Mouse (Mus musculus) G1E (cell line): ENCODE measurements around the gene Tll2. TPM values are rescaled to one million over a fixed set of nuclear protein-coding genes. Genes with fewer than 3 reads are reported as not detected.
A peak's percentile ranks its signal among the peaks of the same experiment; 100 is the strongest.

ENCODE experiments used
- ATAC-seq: 2 replicates; pipeline ENCODE4 v1.8.0; 2016; ENCODE audit warnings: mild to moderate bottlenecking; ENCODE audit not compliant: insufficient number of reproducible peaks, poor library complexity, low FRiP score, severe bottlenecking; ENCODE audit errors: extremely low read depth
- DNase-seq: peaks from one replicate; pipeline ENCODE4 v3.0.0; 2012; ENCODE audit warnings: low spot score
- H3K27me3 ChIP-seq: 2 replicates; pipeline ENCODE4 v1.6.1; 2012; ENCODE audit warnings: mild to moderate bottlenecking, low read length, inconsistent platforms; ENCODE audit not compliant: insufficient read depth
- H3K36me3 ChIP-seq: replicated peaks from 2 replicates; pipeline ENCODE3; 2012; ENCODE audit warnings: mild to moderate bottlenecking, inconsistent platforms
- H3K4me1 ChIP-seq: 2 replicates; pipeline ENCODE4 v1.6.1; 2012; ENCODE audit warnings: low read depth, low read length, inconsistent platforms, mixed read lengths; ENCODE audit not compliant: insufficient read depth
- H3K4me3 ChIP-seq: 2 replicates; pipeline ENCODE4 v1.5.1; 2012; ENCODE audit warnings: low read depth, mild to moderate bottlenecking, inconsistent platforms, low read length, moderate library complexity, mixed read lengths
- H3K9me3 ChIP-seq: replicated peaks from 2 replicates; pipeline ENCODE4 v1.6.1; 2012; ENCODE audit warnings: inconsistent platforms
- CTCF ChIP-seq: IDR thresholded peaks from 2 replicates; pipeline ENCODE4 v1.5.1; 2012; ENCODE audit warnings: low read depth, low read length, inconsistent platforms, mixed read lengths
- GATA1 ChIP-seq: IDR thresholded peaks from 2 replicates; pipeline ENCODE4 v1.6.1; 2012; ENCODE audit warnings: borderline replicate concordance, low read length, inconsistent platforms, mixed read lengths
- GATA2 ChIP-seq: IDR thresholded peaks from 2 replicates; pipeline ENCODE4 v1.6.1; 2012; ENCODE audit warnings: low read depth, low read length, inconsistent platforms, borderline replicate concordance
- POLR2AphosphoS5 ChIP-seq: IDR thresholded peaks from 2 replicates; pipeline ENCODE4 v1.6.1; 2012; ENCODE audit warnings: low read depth, low read length, inconsistent platforms; ENCODE audit not compliant: insufficient replicate concordance
- TAL1 ChIP-seq: conservative IDR thresholded peaks from 2 replicates; pipeline ENCODE4 v1.6.1; 2012; ENCODE audit warnings: low read depth, low read length, inconsistent platforms, mixed read lengths
- polyA plus RNA-seq: library from polyadenylated mRNA; stranded (reverse); fragments of >175 nt; gene quantifications from 2 replicates; pipeline ENCODE4 v1.2.3, GENCODE M21; 2012
- total RNA-seq, 2 experiments: library from RNA; stranded (forward) in 1 of 2; stranded (reverse) in 1 of 2; fragments of 200-1000 nt in 1 of 2; fragments of >200 nt in 1 of 2; fragmentation: Nextera tagmentation in 1 of 2; gene quantifications; 2 replicates each; pipeline ENCODE4 v1.2.3; 2014 to 2017

Gene Tll2
- total and polyA plus RNA-seq, 3 experiments = not detected

GRCm38 (mm10) chr19:41073746-41074455 lies 132.7 kb downstream of the Tll2 start:
- H3K9me3 ChIP-seq = no peaks in the 10 kb centered on the region
- H3K27me3 ChIP-seq = peaks cover 2% of the 10 kb centered on the region
- H3K4me1 ChIP-seq = no peaks in the 10 kb centered on the region
- H3K4me3 ChIP-seq = no peak overlapping the region
- H3K36me3 ChIP-seq = no peaks in the 10 kb centered on the region
- DNase-seq (no peak), ATAC-seq (no peak)
- TF ChIP-seq CTCF (no peak), TAL1 (no peak), GATA1 (no peak), POLR2AphosphoS5 (no peak), GATA2 (no peak)

GRCm38 (mm10) chr19:41071500-41071899 lies 135.1 kb downstream of the Tll2 start:
- H3K27me3 ChIP-seq = peaks cover 3% of the 10 kb centered on the region
- no peak overlapping the region for H3K4me3 ChIP-seq
- DNase-seq = peak; percentile 47
- H3K9me3 ChIP-seq = no peaks in the 10 kb centered on the region
- no peaks in the 10 kb centered on the region for H3K36me3 ChIP-seq
- no peaks in the 10 kb centered on the region for H3K4me1 ChIP-seq
- TF ChIP-seq TAL1 (no peak), CTCF (peak; percentile 94), GATA1 (no peak)
- ATAC-seq = 0 out of 2 replicates have a peak, but pooled peaks have one; percentile 4

- Histone ChIP-seq H3K36me3 (no peaks in the 10 kb centered on the region), H3K9me3 (no peaks in the 10 kb centered on the region), H3K4me1 (no peaks in the 10 kb centered on the region), H3K4me3 (no peak overlapping the region), H3K27me3 (peaks cover 2% of the 10 kb centered on the region; the same call in 1 of the 2 replicates)
- ATAC-seq = no peak
- TF ChIP-seq CTCF (no peak), GATA2 (no peak), TAL1 (no peak), POLR2AphosphoS5 (no peak), GATA1 (no peak)
- DNase-seq = no peak
Measured at GRCm38 (mm10) chr19:41054702-41055101, 151.9 kb downstream of the Tll2 start.

GRCm38 (mm10) chr19:41053530-41053929 lies 153.1 kb downstream of the Tll2 start:
- no peak for TF ChIP-seq TAL1
- peak; percentile 33; the same call in 1 of the 2 replicates for TF ChIP-seq CTCF
- TF ChIP-seq POLR2AphosphoS5 = no peak
- no peak for TF ChIP-seq GATA1
- TF ChIP-seq GATA2 = no peak
- Histone ChIP-seq H3K9me3 (no peaks in the 10 kb centered on the region), H3K36me3 (no peaks in the 10 kb centered on the region), H3K4me1 (no peaks in the 10 kb centered on the region), H3K27me3 (peaks cover 2% of the 10 kb centered on the region; the same call in 1 of the 2 replicates), H3K4me3 (no peak overlapping the region)
- DNase-seq (peak; percentile 19), ATAC-seq (no peak)

- DNase-seq = no peak
- H3K27me3 ChIP-seq = peaks cover 2% of the 10 kb centered on the region; the same call in 1 of the 2 replicates
- H3K36me3 ChIP-seq = no peaks in the 10 kb centered on the region
- ATAC-seq = no peak
- H3K4me1 ChIP-seq = no peaks in the 10 kb centered on the region
- H3K4me3 ChIP-seq = no peak overlapping the region
- no peaks in the 10 kb centered on the region for H3K9me3 ChIP-seq
- TF ChIP-seq GATA2 = no peak
- TF ChIP-seq CTCF = no peak
- no peak for TF ChIP-seq TAL1
- TF ChIP-seq GATA1 = no peak
- no peak for TF ChIP-seq POLR2AphosphoS5
Measured at GRCm38 (mm10) chr19:41052247-41052646, 154.4 kb downstream of the Tll2 start.

- H3K9me3 ChIP-seq = no peaks in the 10 kb centered on the region
- no peak overlapping the region for H3K4me3 ChIP-seq
- H3K27me3 ChIP-seq = peaks cover 2% of the 10 kb centered on the region; the same call in 1 of the 2 replicates
- ATAC-seq (no peak), DNase-seq (no peak)
- H3K4me1 ChIP-seq = no peaks in the 10 kb centered on the region
- TF ChIP-seq GATA2 (no peak), CTCF (no peak), TAL1 (no peak), GATA1 (no peak), POLR2AphosphoS5 (no peak)
- H3K36me3 ChIP-seq = no peaks in the 10 kb centered on the region
Measured at GRCm38 (mm10) chr19:41051714-41052113, 154.9 kb downstream of the Tll2 start.
